Mouse (Mus musculus) kidney, adult 8-10 months (tissue): ENCODE results near the gene Ctrc.

Experiments used
- DNase-seq, 2 experiments: peaks; one replicate each; pipeline ENCODE4 v3.0.0; 2022

The Ctrc gene

DNA sequence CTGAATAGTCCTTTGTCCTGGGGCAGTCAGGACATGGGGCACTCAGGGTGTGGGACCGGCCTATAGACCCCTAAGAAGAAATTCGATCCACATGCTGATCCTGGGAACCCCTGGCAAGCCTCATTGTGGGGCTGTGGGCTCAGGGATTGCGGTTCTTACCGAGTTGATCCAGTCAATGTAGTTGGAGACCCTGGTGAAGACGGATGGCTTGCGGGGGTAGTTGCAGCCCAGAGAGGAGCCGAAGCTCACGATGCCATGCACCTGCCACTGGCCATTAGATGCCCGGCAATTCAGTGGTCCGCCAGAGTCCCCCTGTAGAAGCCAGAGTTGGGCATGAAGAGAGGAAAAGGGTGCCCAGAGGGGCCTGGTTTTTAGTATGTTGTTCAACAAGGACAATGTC is 28.5 kb downstream of the Ctrc start:
- no peak for DNase-seq

DNA sequence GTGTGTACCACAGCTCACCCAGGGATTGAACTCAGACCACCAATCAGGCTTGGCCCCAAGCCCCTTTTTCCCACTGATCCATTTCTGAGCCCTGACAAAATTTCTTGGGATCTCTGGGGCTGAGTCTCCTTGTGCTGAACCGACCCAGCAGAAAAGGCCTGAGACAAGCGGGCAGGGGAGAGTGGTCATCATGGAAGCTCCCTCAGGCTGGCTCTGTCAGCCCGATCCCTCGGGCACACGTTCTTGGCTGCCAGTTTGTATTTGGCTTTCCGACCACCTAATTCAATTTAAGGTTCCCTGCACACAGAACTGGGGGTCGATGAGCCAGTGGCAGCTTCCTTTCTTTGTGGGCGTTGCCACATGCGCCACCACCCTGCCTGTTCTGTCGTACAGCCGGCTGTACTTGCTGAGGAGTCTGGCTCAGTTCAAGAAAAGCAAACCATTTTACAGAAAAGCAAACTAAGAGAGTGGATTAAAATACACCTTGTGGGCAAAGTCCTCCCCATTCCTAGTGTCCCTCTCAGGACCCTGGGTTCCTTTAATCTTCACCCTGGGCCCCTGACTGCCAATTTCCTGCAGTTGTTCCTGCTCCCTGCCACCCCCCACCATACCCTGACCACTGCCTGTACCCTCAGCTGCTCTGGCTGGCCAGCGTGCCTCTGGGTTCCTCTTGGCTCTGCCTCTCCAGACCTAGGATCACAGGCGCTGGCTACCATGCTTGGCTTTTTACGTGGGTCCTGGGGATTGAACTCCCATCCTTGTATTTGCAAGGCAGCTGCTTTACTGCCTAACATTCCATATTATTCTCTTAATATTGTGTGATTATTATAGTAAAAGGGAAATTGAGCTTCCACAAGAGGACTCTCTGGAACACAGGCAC is 29.1 kb downstream of the Ctrc start:
- DNase-seq: no peak

DNA sequence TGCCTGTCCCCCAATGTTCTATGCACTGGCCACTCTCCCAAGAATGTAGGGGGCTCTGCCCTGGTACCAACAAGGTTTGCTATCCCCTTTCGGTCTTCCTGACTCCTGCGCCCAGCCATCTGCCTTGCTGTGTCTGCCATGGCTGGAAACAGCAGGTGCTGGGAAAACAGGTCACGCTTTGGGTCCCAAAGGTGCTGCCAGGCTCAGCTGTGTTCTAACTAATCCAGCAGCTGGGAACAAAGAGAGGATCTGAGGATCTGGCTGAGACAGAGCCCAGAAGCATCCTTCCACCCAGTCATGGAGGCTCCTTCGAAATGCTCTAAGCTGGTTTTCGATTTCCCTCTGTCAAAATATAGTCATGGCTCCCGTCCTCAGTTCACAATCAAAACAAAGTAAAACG is 29.9 kb downstream of the Ctrc start:
- no peak for DNase-seq

DNA sequence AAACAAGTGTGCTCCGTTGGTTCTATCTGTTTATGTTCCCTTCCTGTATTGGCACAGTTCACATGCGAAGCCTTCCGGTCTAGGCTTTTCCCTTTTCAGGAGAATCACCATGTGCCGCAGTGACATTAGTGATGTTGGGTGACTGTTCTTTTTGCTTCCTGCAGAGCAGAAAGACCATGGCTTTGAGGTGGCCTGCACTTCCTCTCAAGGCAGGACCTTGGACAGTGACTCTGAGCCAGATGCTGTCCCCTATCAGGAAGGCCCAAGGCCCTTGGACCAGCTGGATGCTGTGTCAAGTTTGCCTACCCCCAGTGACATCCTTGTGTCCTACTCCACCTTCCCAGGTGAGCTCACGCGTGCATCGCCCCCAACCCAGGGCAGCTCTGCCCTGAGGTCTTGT is 34.8 kb downstream of the Ctrc start:
- DNase-seq: no peak

GRCm38 (mm10) chr4:141810975-141811374 is 35.2 kb downstream of the Ctrc start:
- no peak for DNase-seq

DNA sequence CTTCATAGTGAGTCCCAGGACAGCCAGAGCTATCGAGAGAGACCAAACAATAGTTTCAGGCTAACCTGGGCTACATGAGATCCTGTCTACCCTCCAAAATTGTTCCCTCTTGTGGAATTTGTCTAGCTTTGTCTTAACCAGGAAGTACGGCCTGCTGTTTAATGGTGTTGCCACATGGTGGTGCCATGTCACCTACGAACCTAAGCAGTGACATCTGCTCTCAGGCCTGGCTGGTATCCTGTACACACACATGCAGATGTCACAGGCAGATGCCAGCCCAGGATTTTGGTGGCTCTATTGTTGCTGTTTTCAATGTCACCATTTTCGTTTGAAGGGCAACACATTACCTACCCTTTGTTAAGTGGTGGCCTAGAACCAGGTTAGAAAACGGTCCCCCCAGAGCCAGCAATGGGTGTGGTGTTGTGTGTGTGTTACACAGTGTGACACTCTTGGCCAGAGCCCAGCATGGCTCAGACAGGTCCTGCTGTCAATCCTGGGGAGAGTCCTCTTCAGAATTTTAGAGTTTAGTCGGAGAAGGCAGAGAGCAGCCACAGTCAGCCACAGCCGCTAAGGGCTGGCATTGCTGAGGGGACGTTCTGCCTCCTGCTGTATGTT is 36.2 kb downstream of the Ctrc start:
- no peak for DNase-seq

- DNase-seq: no peak
These were observed 40.3 kb downstream of the Ctrc start for GRCm38 (mm10) chr4:141805886-141806285.

GRCm38 (mm10) chr4:141804105-141804504 is 42.1 kb downstream of the Ctrc start:
- DNase-seq: no peak

- DNase-seq: no peak
These were observed 48.6 kb downstream of the Ctrc start for GRCm38 (mm10) chr4:141797545-141797944.

DNA sequence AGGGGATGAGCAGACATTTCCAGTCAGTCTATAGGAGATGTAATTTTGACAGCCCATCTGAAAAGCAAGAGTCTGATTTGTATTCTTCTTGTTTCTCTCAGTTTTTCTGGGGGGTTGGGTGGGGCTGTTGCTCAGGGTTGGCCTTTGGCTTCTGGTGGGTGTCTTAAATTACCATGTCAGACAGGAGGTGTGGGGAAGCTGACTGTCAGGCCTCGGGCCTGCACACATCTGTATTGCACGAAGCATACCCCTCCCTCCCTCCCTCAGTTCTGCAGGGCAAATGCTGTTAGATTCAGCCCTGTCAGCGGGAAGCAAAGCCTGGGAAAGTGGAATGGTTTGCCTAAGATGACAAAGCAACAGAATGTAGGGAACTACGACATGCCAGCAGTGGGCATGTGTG is 49.2 kb downstream of the Ctrc start:
- DNase-seq: no peak

- no peak for DNase-seq
These were observed 49.8 kb downstream of the Ctrc start for GRCm38 (mm10) chr4:141796356-141796755.

DNA sequence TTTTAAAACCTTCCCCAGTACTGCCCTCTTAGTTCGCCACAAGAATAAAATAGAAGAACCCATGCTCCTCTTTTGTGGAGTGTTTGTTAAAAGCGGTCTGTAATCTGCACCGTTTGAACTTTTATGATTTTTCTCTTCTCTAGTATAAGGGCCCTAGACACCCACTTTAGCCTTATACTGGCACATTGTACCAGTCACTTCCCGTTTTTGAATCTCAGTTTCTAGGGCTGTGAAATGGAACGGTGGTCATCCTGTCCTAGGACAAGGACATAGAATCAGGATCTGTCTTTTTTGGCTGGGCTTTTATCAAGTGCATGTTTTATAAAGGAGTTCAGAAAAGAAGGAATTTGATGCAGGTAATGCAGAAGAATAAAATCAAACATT is 52.0 kb downstream of the Ctrc start:
- DNase-seq: no peak

DNA sequence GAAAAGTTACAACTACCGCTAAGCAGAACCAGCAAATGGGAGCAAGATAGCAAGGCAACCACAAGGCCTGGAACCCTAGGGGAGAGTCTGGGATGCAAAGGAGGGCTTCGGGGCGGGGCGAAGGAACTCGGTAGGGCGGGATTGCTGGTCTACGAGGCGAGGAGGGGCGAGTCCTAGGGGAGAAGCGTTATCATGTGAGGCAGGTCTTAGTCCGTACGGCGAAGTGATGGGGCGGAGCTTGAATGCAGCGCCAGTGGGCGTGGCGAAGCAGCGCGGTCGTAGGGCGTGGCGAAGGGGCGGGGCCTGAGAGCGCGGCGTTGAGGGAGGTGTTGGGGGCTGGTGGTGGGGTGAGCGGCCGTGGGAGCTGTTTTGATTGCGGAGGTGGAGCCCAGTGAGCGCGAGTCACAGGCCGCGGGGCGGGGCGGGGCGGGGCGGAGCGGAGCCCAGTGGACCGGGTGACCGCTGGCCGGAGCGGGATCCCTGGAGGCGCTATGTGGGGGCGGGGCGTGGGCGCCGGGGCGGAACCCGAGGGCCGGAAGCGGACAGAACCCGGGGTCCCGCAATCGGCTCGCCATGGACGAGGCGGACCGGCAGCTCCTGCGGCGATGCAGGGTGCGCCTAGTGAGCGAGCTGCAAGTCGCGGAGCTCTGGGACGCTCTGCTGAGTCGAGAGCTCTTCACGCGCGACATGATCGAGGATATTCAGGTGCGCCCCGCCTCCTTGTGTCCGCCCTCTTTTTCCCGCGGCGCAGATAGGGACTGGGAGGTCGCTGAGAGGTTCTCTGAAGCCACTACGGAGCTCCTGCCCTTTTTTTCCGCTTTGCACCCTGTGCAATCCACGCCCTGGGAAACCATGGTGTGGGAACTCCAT is 52.6 kb downstream of the Ctrc start, which contains the start of gene Casp9:
Gene Casp9, plus strand, starts transcription at position 331 of the 870 bp plus-strand sequence.
- DNase-seq: peak; percentile 98 to 99

GRCm38 (mm10) chr4:141792554-141793281 is 53.4 kb downstream of the Ctrc start:
- peak in 1 of 2 experiments; percentile 13 for DNase-seq

DNA sequence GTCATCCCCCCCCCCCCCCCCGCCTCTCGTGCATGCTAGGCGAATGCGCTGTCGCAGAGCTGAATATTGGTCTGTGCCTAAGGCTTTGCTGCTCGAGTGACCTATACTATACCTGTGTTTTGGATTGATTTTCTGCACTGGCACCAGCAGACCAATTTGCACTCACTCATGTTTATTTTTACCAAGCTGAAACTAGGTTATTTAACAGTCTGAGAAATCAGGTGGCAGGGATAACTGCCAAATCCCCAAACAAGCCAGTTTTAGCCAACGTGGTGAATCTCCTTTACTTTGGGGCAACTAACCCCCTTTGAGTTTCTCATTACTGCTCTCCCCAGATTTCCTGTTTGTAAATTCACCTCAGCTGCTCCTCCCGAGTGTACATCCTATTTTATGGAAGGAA is 54.2 kb downstream of the Ctrc start:
- DNase-seq: peak in 1 of 2 experiments; percentile 14

GRCm38 (mm10) chr4:141791486-141791885 is 54.7 kb downstream of the Ctrc start:
- no peak for DNase-seq

GRCm38 (mm10) chr4:141790524-141790990 is 55.6 kb downstream of the Ctrc start, which contains the start of gene Dnajc16:
Dnajc16 (minus strand) TSS chr4:141790931.
- peak; percentile 97 to 98 for DNase-seq

GRCm38 (mm10) chr4:141789564-141790218 is 56.5 kb downstream of the Ctrc start:
- DNase-seq: no peak

DNA sequence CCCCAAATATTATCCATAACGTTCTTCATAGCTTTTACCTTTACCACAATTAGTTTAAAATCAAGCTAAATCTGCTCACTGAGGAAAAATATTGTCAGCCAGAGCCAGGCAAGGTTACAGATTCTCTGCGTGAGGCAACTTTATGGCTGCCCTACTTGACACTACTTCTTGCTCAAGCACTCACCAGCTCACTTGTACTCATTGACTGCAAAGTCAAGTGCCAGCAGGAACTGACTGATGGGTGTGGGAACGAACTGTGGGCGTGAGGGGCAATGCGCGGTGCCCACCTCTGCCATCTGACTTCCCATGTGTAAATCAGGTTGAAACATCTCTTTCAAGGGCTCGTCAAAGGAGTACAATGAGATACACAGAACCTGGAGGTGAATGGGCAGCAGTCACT is 58.7 kb downstream of the Ctrc start:
- DNase-seq: no peak

- peak; percentile 79 to 81 for DNase-seq
These were observed 59.1 kb downstream of the Ctrc start for GRCm38 (mm10) chr4:141787046-141787445.

DNA sequence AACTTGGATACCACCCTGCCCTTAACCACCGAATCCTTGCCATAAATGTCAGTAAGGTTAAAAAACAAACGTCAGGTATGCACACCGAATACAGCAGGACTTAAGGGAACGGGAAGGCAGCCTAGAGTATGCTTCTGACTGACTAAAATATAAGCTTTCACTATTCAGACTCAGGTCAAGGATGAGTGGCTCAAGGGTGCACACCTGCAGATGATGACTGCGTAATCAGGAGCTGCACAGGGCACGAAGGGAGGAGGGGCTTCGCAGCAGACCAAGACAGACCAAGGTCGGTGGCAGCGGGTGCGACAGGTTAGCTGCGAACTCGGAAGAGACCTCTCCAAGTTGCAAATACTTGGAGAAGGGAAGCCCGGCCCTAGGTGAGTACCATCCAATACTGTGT is 60.0 kb downstream of the Ctrc start:
- no peak for DNase-seq

GRCm38 (mm10) chr4:141784835-141785234 is 61.3 kb downstream of the Ctrc start:
- DNase-seq: no peak
